Mouse (Mus musculus) embryonic facial prominence, embryonic 14.5 days (tissue): Measurements from ENCODE around the gene Fam129c. TPM values are rescaled to one million over a fixed set of nuclear protein-coding genes. Genes with fewer than 3 reads are reported as not detected.

ENCODE experiments used
- ATAC-seq: fragments of 200-750 bp; cut with Nextera tagmentation; 2 replicates; pipeline ENCODE4 v1.8.0; 2017; ENCODE audit warnings: low read depth, moderate number of reproducible peaks, moderate TSS enrichment
- DNase-seq: peaks from one replicate; pipeline ENCODE4 v3.0.0-alpha.2; 2015; ENCODE audit warnings: low spot score
- H3K27ac ChIP-seq: fragments of 300-500 bp; sonication (generic); replicated peaks from 2 replicates; pipeline ENCODE4 v1.5.1; 2014; ENCODE audit warnings: low read depth, mild to moderate bottlenecking, low read length, moderate library complexity
- H3K27me3 ChIP-seq: fragments of 300-500 bp; sonication (generic); replicated peaks from 2 replicates; pipeline ENCODE4 v1.6.1; 2014; ENCODE audit warnings: low read length; ENCODE audit not compliant: control insufficient read depth, insufficient read depth
- H3K36me3 ChIP-seq: fragments of 300-500 bp; sonication (generic); 2 replicates; pipeline ENCODE4 v1.6.1; 2014; ENCODE audit warnings: low read length, mixed read lengths; ENCODE audit not compliant: control insufficient read depth, insufficient read depth
- H3K4me1 ChIP-seq: fragments of 300-500 bp; sonication (generic); 2 replicates; pipeline ENCODE4 v1.6.1; 2014; ENCODE audit warnings: antibody characterized with exemption, low read length; ENCODE audit not compliant: control insufficient read depth, insufficient read depth
- H3K4me2 ChIP-seq: fragments of 300-500 bp; sonication (generic); 2 replicates; pipeline ENCODE4 v1.6.1; 2014; ENCODE audit warnings: low read depth, mild to moderate bottlenecking, low read length, moderate library complexity, mixed read lengths
- H3K4me3 ChIP-seq: fragments of 300-500 bp; sonication (generic); 2 replicates; pipeline ENCODE4 v1.5.1; 2014; ENCODE audit warnings: low read depth, mild to moderate bottlenecking, low read length
- H3K9ac ChIP-seq: fragments of 300-500 bp; sonication (generic); 2 replicates; pipeline ENCODE4 v1.6.1; 2014; ENCODE audit warnings: low read depth, mild to moderate bottlenecking, low read length, moderate library complexity, mixed read lengths
- H3K9me3 ChIP-seq: fragments of 300-500 bp; sonication (generic); 2 replicates; pipeline ENCODE4 v1.6.1; 2016; ENCODE audit warnings: low read length; ENCODE audit not compliant: control insufficient read depth
- WGBS: fragments of 180-500 bp; shearing (Covaris S2); extraction: QIAGEN DNeasy Blood & Tissue Kit; methylation state at CpG from one replicate; pipeline ENCODE4 v1.1.7; 2014; 5-methylcytosine and 5-hydroxymethylcytosine counted together
- polyA plus RNA-seq: library from polyadenylated mRNA; unstranded; fragments of >200 nt; fragmentation: Nextera tagmentation; extraction: Ambion mirVana; gene quantifications from 2 replicates; pipeline ENCODE4 v1.2.1, GENCODE M21; 2014

The Fam129c gene
- 2.3 and 3.5 TPM in 2 replicates for polyA plus RNA-seq

GRCm38 (mm10) chr8:71597451-71597850 is at the start of gene Fam129c:
TSS of gene Fam129c (plus strand) at chr8:71597648.
- no peak for DNase-seq
- peaks cover 10% of the 10 kb centered on the region; the same call in 1 of the 2 replicates for H3K36me3 ChIP-seq
- no peak within 1 kb of the TSS for H3K4me3 ChIP-seq
- no peaks in the 10 kb centered on the region for H3K9me3 ChIP-seq
- peaks cover 8% of the 10 kb centered on the region for H3K4me1 ChIP-seq
- H3K9ac ChIP-seq: no peak within 1 kb of the TSS
- H3K27me3 ChIP-seq: peaks cover 15% of the 10 kb centered on the region
- H3K4me2 ChIP-seq: no peak within 1 kb of the TSS
- 79% methylated on average over 3 of the region's 3 CpGs for WGBS
- no peak for ATAC-seq
- no peak within 1 kb of the TSS for H3K27ac ChIP-seq

GRCm38 (mm10) chr8:71550754-71551153 is 46.7 kb upstream of the Fam129c start:
- H3K9ac ChIP-seq: no peak overlapping the region
- H3K27me3 ChIP-seq: 0 out of 2 replicates have a peak, but pooled peaks cover 4% of the 10 kb centered on the region
- H3K4me1 ChIP-seq: no peaks in the 10 kb centered on the region
- 69% methylated on average over 7 of the region's 7 CpGs for WGBS
- H3K27ac ChIP-seq: no peak overlapping the region
- ATAC-seq (no peak), DNase-seq (no peak)
- H3K4me3 ChIP-seq: no peak overlapping the region
- no peaks in the 10 kb centered on the region for H3K9me3 ChIP-seq
- H3K4me2 ChIP-seq: no peak overlapping the region
- peaks cover 28% of the 10 kb centered on the region for H3K36me3 ChIP-seq

GRCm38 (mm10) chr8:71552770-71553169 is 44.7 kb upstream of the Fam129c start:
- H3K36me3 ChIP-seq: peaks cover 11% of the 10 kb centered on the region
- H3K4me3 ChIP-seq: no peak overlapping the region
- no peak overlapping the region for H3K4me2 ChIP-seq
- H3K9ac ChIP-seq: no peak overlapping the region
- DNase-seq (no peak), ATAC-seq (no peak)
- H3K27ac ChIP-seq: no peak overlapping the region
- H3K27me3 ChIP-seq: peaks cover 20% of the 10 kb centered on the region
- WGBS: 37% methylated on average over 6 of the region's 6 CpGs
- no peaks in the 10 kb centered on the region for H3K4me1 ChIP-seq
- no peaks in the 10 kb centered on the region for H3K9me3 ChIP-seq

GRCm38 (mm10) chr8:71554001-71554400 is 43.4 kb upstream of the Fam129c start:
- H3K4me3 ChIP-seq: no peak overlapping the region
- WGBS: 56% methylated on average over 6 of the region's 6 CpGs
- DNase-seq: no peak
- no peak overlapping the region for H3K9ac ChIP-seq
- H3K27ac ChIP-seq: no peak overlapping the region
- H3K4me1 ChIP-seq: no peaks in the 10 kb centered on the region
- no peaks in the 10 kb centered on the region for H3K36me3 ChIP-seq
- peaks cover 32% of the 10 kb centered on the region for H3K27me3 ChIP-seq
- ATAC-seq: no peak
- H3K9me3 ChIP-seq: no peaks in the 10 kb centered on the region
- H3K4me2 ChIP-seq: no peak overlapping the region

- Histone ChIP-seq H3K36me3 (no peaks in the 10 kb centered on the region), H3K9ac (no peak overlapping the region), H3K4me2 (no peak overlapping the region), H3K27me3 (peaks cover 38% of the 10 kb centered on the region), H3K4me3 (no peak overlapping the region), H3K9me3 (no peaks in the 10 kb centered on the region), H3K4me1 (no peaks in the 10 kb centered on the region), H3K27ac (no peak overlapping the region)
- ATAC-seq (no peak), DNase-seq (no peak)
- 85% methylated on average over 2 of the region's 2 CpGs for WGBS
Observed at GRCm38 (mm10) chr8:71554644-71555043, 42.8 kb upstream of the Fam129c start.

- Histone ChIP-seq H3K9me3 (no peaks in the 10 kb centered on the region), H3K9ac (peak within 1 kb of the TSS; percentile 49), H3K27ac (no peak within 1 kb of the TSS), H3K27me3 (peaks cover 73% of the 10 kb centered on the region), H3K4me3 (peak within 1 kb of the TSS; percentile 42), H3K36me3 (no peaks in the 10 kb centered on the region), H3K4me2 (peak within 1 kb of the TSS; percentile 61), H3K4me1 (no peaks in the 10 kb centered on the region)
- ATAC-seq: 0 out of 2 replicates have a peak, but pooled peaks have one; percentile 10
- WGBS: 4% methylated on average over 56 of the region's 70 CpGs
- DNase-seq: no peak
Observed at GRCm38 (mm10) chr8:71558071-71558957, 39.1 kb upstream of the Fam129c start, which contains the start of gene Tmem221. TSS of gene Tmem221 (minus strand) at chr8:71558871.

- DNase-seq (peak; percentile 91), ATAC-seq (peak; percentile 60)
- no peaks in the 10 kb centered on the region for H3K36me3 ChIP-seq
- peak overlapping the region; percentile 42 for H3K4me3 ChIP-seq
- no peaks in the 10 kb centered on the region for H3K4me1 ChIP-seq
- WGBS: 4% methylated on average over 24 of the region's 24 CpGs
- H3K4me2 ChIP-seq: peak overlapping the region; percentile 61
- H3K9ac ChIP-seq: peak overlapping the region; percentile 49
- no peaks in the 10 kb centered on the region for H3K9me3 ChIP-seq
- H3K27me3 ChIP-seq: peaks cover 77% of the 10 kb centered on the region
- H3K27ac ChIP-seq: no peak overlapping the region
Observed at GRCm38 (mm10) chr8:71558958-71559690, 38.3 kb upstream of the Fam129c start.

- Histone ChIP-seq H3K4me3 (no peak overlapping the region), H3K27ac (no peak overlapping the region), H3K36me3 (no peaks in the 10 kb centered on the region), H3K4me1 (no peaks in the 10 kb centered on the region), H3K9me3 (no peaks in the 10 kb centered on the region), H3K27me3 (peaks cover 77% of the 10 kb centered on the region), H3K9ac (no peak overlapping the region), H3K4me2 (no peak overlapping the region)
- no peak for DNase-seq
- 75% methylated on average over 3 of the region's 3 CpGs for WGBS
- no peak for ATAC-seq
Observed at GRCm38 (mm10) chr8:71560071-71560470, 37.4 kb upstream of the Fam129c start.
